Mouse (Mus musculus) naive thymus-derived CD4-positive, alpha-beta T cell, adult 2 months (primary cell): Measurements from ENCODE around the gene Sh3bgr.
A peak's percentile ranks its signal among the peaks of the same experiment; 100 is the strongest.

Source experiments
- DNase-seq: peaks from one replicate; pipeline ENCODE4 v3.0.0-alpha.2; 2011; ENCODE audit warnings: low read depth

Sh3bgr gene

GRCm38 (mm10) chr16:96199913-96200701 is at the start of gene Sh3bgr:
Sh3bgr (plus strand) TSS chr16:96200450.
- DNase-seq: no peak

GRCm38 (mm10) chr16:96150995-96151394 is 49.3 kb upstream of the Sh3bgr start:
- no peak for DNase-seq

- peak; percentile 78 for DNase-seq
Measured at GRCm38 (mm10) chr16:96151551-96151950, 48.7 kb upstream of the Sh3bgr start.

GRCm38 (mm10) chr16:96154476-96154875 is 45.8 kb upstream of the Sh3bgr start:
- DNase-seq: no peak

- no peak for DNase-seq
Measured at GRCm38 (mm10) chr16:96156019-96156418, 44.2 kb upstream of the Sh3bgr start.

- no peak for DNase-seq
Measured at GRCm38 (mm10) chr16:96157171-96157570, 43.1 kb upstream of the Sh3bgr start.

GRCm38 (mm10) chr16:96158511-96159080 is 41.7 kb upstream of the Sh3bgr start:
- no peak for DNase-seq

GRCm38 (mm10) chr16:96159091-96159731 is 41.0 kb upstream of the Sh3bgr start:
- DNase-seq: peak; percentile 48

- DNase-seq: no peak
Measured at GRCm38 (mm10) chr16:96159794-96160346, 40.4 kb upstream of the Sh3bgr start.

- DNase-seq: no peak
Measured at GRCm38 (mm10) chr16:96160927-96161326, 39.3 kb upstream of the Sh3bgr start.

- no peak for DNase-seq
Measured at GRCm38 (mm10) chr16:96161336-96161735, 38.9 kb upstream of the Sh3bgr start.

GRCm38 (mm10) chr16:96165723-96166264 is 34.5 kb upstream of the Sh3bgr start:
- no peak for DNase-seq

GRCm38 (mm10) chr16:96168837-96169236 is 31.4 kb upstream of the Sh3bgr start:
- DNase-seq: no peak

GRCm38 (mm10) chr16:96173648-96174047 is 26.6 kb upstream of the Sh3bgr start:
- no peak for DNase-seq

- no peak for DNase-seq
Measured at GRCm38 (mm10) chr16:96175399-96175798, 24.9 kb upstream of the Sh3bgr start.

- no peak for DNase-seq
Measured at GRCm38 (mm10) chr16:96179156-96179555, 21.1 kb upstream of the Sh3bgr start.

GRCm38 (mm10) chr16:96187619-96188018 is 12.6 kb upstream of the Sh3bgr start:
- DNase-seq: no peak

GRCm38 (mm10) chr16:96191531-96192506 is 8.4 kb upstream of the Sh3bgr start, which contains the start of gene Lca5l:
Lca5l (minus strand) TSS chr16:96192271.
- peak; percentile 94 for DNase-seq

- no peak for DNase-seq
Measured at GRCm38 (mm10) chr16:96200702-96201028, 415 bp downstream of the Sh3bgr start.

GRCm38 (mm10) chr16:96201485-96202232 is 1.4 kb downstream of the Sh3bgr start:
- no peak for DNase-seq

GRCm38 (mm10) chr16:96209789-96210188 is 9.5 kb downstream of the Sh3bgr start:
- no peak for DNase-seq
